Mouse (Mus musculus) gastrocnemius, adult 2 months (tissue): Measurements from ENCODE around the gene Ttll13. TPM values are rescaled to one million over a fixed set of nuclear protein-coding genes. Genes with fewer than 3 reads are reported as not detected.

Experiments used
- DNase-seq: peaks from one replicate; pipeline ENCODE4 v3.0.0; 2022
- H3K27ac ChIP-seq: fragments of 200-600 bp; 2 replicates; pipeline ENCODE4 v1.8.1; 2022; ENCODE audit warnings: mild to moderate bottlenecking
- H3K4me3 ChIP-seq: fragments of 200-600 bp; 2 replicates; pipeline ENCODE4 v1.8.1; 2022; ENCODE audit warnings: mild to moderate bottlenecking, moderate library complexity
- CTCF ChIP-seq: fragments of 200-600 bp; IDR thresholded peaks from 2 replicates; pipeline ENCODE4 v1.8.1; 2022; ENCODE audit warnings: antibody characterized with exemption, mild to moderate bottlenecking, moderate library complexity
- intact Hi-C: fragments of 180-260 bp; cut with DNase I; formaldehyde crosslinking; loops from one replicate; pipeline ENCODE4 v1.15.1; 2025
- total RNA-seq, 2 experiments: library from RNA; stranded (reverse); gene quantifications; 2 replicates each; pipeline ENCODE4 v1.2.3; 2021

Gene Ttll13
- total RNA-seq, 2 experiments from 2014 or later, result 0.15 TPM; not detected in 1

DNA sequence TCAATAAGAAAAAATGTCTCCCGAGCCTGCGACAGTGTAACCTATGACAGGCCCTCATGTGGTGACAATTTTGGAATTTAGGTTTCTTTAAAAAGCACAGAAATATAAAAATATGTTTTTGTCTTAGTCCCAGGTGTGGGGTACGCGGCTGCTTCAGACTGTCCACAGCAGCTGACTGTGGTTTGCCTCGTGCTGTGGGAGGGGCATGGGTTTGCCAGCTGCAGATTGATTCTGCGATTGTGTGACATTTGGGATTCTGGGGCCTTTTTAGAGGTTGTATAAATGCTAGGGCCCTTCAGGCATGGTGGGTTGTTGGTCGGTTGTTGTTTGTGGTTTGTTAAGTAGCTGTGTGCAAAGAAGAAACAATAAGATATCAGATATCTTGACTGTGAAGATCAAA lies 41.2 kb upstream of the Ttll13 start:
- intact Hi-C loops, result no loop called here
- no peak for TF ChIP-seq CTCF
- no peak overlapping the region for H3K27ac ChIP-seq
- DNase-seq, result no peak
- no peak overlapping the region for H3K4me3 ChIP-seq

DNA sequence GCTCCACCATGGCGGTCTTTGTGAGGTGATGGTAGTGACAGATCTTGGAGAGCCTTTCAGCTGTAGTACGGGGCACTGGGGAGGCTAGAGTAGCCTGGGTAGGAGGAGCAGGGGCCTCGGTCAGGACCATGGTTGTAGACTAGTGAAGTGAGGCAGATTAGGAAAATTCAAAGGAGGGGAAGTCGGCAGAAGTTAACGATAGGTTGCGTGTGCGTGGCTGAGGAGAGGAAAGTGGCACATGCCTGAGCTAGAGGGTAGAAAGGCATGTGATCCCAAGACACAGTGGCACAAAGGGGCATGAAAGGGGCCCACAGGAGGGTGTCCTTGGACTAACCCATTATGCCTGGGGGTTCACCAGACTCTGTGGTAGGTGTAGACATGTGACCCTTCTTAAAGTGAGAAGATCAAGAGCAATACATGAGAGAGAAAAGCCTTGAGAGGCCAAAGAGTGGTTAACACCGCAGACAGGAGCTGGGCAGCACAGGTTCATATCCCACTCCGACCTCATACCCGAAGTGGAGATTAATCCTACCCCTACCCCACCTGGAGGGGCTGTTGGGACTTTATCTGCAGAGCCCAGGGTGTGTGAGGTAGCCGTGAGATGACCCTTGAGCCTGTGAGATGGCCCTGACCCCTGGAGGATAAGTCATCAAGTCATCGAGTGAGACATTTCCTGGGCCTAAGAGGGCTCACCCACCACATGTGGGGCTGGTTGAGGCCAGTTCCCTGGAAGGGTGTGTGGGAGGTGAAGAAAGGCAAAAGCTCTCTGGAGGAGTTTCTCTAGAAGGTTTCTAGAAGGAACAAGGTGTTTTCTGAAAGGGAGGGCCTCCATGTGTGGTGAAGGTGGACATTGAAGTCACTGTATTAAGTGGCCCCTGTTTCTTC lies 40.2 kb upstream of the Ttll13 start:
- no peak overlapping the region for H3K27ac ChIP-seq
- no peak for TF ChIP-seq CTCF
- intact Hi-C loops, result no loop called here
- DNase-seq, result no peak
- H3K4me3 ChIP-seq, result no peak overlapping the region

DNA sequence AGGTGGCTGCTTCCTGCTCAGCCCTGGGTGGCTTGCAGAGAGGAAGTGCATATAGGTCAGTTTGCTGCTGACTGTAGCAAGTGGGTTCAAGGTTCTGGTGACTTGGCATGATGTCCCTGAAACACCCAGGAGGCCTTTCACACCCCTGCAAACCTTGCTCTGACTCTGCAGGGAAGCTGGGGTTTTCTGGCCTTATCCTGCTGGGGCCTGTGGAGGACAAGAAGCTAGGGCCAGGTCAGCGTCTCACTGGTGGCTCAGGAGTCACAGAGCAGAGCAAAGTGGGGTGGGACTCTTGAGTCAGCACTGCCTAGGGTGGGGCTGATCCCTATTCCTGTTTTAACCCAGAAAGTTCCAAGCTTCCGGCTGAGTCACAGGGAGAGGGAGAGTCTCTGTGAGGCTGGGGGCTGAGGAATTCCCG lies 38.9 kb upstream of the Ttll13 start:
- no peak for TF ChIP-seq CTCF
- intact Hi-C loops, result no loop called here
- Histone ChIP-seq H3K4me3 (no peak overlapping the region), H3K27ac (no peak overlapping the region)
- DNase-seq, result no peak

DNA sequence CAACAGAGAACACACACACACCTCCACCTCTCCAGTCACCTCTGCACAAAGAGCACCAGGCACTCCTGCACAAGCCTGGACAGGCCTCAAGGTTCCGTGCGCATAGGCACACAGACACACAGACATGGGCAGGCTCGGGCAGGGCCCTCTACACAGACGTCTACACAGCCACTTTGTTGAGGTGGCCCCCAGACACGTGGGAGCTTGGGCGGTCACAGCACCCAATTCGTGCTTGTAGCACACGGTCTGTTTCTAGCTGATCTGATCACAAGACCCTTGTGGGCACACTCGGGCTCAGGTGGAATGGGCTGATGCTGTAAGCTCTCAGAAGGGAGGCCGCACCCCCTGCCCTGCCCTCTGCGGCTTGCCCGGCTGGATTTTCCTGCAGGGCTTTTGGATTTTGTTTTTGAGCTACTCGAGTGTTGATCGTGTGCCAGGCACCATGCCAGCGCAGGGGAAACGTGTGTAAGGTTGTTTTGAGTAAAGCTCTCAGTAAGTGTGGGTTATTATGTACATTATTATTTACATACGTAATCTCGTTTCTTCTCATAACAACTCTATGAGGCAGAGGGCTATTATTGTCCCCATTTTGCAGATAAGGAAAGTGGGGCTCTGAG lies 38.0 kb upstream of the Ttll13 start:
- DNase-seq, result no peak
- no peak overlapping the region for H3K4me3 ChIP-seq
- no peak overlapping the region for H3K27ac ChIP-seq
- intact Hi-C loops, result no loop called here
- TF ChIP-seq CTCF, result no peak

DNA sequence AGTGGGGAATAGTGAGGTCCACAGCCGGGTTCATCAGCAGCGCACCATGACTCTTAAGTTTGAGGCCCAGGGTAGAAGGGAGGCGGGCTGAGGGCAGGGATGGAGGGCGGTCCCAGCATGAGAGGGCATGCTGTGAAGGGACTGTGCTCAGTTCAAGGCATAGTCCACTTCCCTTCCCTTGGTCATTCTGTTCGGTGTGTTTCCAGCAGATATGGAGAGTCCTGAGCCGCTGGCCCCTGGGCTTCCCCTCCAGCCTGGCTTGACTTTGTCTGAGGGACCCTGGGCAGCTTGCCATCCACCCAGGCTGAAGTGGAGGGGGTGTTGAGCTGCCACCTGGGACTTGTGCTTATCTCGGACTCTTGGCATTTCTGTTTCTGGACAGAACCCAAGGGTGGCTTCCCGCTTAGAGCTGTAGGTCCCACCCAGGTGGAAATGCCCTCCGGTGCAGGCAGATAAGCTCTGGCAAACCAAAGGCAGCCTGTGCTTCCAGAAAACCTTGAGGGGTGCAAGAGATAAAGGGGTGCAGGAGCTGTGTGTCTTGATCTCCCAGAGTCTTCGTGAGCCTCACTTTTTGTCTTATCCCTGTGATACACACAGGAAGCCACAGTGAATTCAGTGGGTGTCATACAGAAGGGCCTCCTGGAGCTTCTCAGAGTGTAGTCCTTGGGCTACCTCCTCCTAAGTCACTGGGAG lies 37.3 kb upstream of the Ttll13 start:
- DNase-seq, result no peak
- intact Hi-C loops, result no loop called here

DNA sequence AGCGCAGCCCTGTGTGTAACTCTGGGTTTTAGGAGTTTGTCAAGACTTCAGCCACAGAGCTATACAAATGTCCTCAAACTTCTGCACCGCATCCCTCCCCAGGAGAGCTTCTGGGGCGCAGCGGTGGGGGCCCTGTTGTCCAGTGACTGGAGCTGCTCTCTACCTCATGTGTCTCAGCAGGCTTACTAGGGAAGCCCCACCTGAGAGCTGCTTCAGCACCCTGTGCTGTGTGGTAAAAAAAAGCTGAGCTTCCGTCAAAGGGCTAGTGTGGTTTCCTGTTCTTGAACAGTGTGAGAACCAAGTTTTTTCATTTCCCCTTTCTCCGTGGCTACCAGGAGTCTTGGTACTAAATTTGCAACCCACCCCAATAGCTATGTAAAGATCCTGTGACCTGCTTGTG lies 36.5 kb upstream of the Ttll13 start:
- Histone ChIP-seq H3K27ac (0 out of 2 replicates have a peak overlapping the region, but pooled peaks have one; percentile 10), H3K4me3 (no peak overlapping the region)
- intact Hi-C loops, result no loop called here
- no peak for DNase-seq
- TF ChIP-seq CTCF, result no peak

More for the DNA sequence above, 37.3 kb upstream of the Ttll13 start:
- TF ChIP-seq CTCF, result no peak
- Histone ChIP-seq H3K4me3 (no peak overlapping the region), H3K27ac (peak overlapping the region; percentile 10; the same call in 1 of the 2 replicates)

DNA sequence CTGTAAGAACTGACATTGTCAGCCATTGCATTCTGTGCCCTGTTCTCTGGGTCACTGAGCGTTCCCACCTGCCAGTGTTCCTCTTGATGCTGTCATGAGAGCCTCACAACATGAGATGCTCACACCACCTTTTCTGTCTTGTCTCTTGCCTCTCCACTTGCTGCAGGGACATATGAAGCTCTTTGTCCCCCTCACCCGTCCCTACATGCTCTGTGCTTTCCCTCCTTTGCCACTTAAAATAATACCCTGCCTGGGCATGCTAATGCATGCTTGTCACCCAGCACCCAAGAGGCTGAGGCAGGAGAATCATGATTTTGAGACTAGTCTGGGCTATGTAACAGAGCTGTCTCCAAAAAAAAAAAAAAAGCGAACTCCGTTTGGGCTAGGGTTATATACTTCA lies 35.2 kb upstream of the Ttll13 start:
- no peak overlapping the region for H3K27ac ChIP-seq
- no peak for DNase-seq
- intact Hi-C loops, result no loop called here
- no peak for TF ChIP-seq CTCF
- no peak overlapping the region for H3K4me3 ChIP-seq

DNA sequence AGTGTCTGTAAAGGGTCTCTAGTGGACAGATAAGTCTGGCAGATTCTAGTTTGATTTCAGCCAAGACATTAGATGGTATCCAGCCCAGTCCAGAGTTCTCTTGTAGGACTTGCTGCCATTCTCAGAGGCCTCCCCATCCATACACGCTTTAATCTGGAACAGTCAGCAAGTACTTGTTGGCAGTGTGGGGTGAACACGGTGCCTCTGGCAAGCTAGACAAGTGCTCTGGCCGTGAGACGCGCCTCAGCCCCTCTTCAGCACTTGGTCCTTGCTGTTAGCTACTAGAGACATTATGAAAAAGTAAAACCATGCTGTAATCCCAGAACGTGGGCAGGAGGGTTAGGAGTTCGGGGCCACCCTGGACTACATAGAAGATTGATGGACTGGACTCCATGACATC lies 32.6 kb upstream of the Ttll13 start:
- TF ChIP-seq CTCF, result no peak
- peak; percentile 3 for DNase-seq
- no peak overlapping the region for H3K4me3 ChIP-seq
- intact Hi-C loops, result loop anchor here (2.0 kb wide), 1 partner anchor 73 kb away; no protein-coding TSS in a partner anchor
- H3K27ac ChIP-seq, result no peak overlapping the region

DNA sequence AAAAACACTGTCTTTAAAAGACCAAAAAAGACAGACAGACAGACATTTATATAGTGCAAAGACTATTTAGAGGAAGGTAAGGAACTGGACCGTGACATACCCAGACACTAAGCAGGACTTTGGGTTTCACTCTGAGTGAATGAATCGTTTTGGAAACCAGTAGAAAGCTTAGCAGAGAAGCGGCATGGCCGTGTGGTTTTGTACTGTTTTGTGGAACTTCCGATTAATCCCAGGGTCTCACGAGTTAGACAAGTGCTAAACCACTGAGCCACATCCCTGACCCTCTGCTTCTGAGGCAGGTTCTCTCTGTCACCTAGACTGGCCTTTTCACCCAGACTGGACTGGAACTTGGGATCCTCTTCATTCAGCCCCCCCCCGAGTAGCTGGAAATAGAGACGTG lies 31.7 kb upstream of the Ttll13 start:
- DNase-seq, result no peak
- TF ChIP-seq CTCF, result no peak
- Histone ChIP-seq H3K27ac (no peak overlapping the region), H3K4me3 (no peak overlapping the region)
- intact Hi-C loops, result loop anchor here (2.0 kb wide), 1 partner anchor 74 kb away; no protein-coding TSS in a partner anchor

DNA sequence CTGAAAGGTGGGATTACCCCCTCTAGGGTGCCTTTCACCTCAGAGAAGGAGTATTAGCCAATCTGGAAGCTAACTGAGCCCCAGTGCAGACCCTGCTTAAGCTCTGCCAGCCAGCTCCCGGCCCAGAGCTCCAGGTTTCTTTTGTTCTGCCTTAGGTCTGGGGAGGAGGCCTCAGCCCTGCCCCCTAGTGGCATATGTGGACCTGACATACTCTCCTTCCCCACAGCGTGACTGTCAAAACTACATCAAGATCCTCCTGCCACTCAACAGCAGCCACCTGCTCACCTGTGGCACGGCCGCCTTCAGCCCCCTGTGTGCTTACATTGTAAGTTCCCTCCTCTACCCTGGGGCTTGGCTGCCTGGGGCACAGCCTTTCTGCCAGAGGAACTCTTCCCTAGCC lies 30.8 kb upstream of the Ttll13 start:
- Histone ChIP-seq H3K27ac (no peak overlapping the region), H3K4me3 (no peak overlapping the region)
- intact Hi-C loops, result loop anchor here (1.0 to 2.0 kb wide), 2 partner anchors 58 to 75 kb away; no protein-coding TSS in a partner anchor
- DNase-seq, result peak; percentile 80
- TF ChIP-seq CTCF, result peak; percentile 92

DNA sequence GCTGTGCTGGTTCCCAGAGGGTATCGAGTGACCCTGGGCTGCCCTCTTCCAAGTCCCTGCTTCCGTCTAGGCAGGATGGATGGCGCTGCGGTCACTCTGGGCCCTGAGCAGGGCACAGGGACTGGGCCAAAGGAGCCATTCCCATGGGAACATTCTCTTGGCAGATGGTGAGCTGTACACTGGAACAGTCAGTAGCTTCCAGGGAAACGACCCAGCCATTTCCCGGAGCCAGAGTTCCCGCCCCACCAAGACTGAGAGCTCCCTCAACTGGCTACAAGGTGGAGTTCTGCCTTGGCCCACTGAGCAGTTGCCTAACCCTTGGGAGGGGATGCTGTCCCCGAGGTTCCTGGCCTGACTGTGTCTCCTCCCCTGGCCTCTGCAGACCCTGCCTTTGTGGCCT lies 29.6 kb upstream of the Ttll13 start:
- peak; percentile 87 for DNase-seq
- intact Hi-C loops, result no loop called here
- no peak overlapping the region for H3K4me3 ChIP-seq
- H3K27ac ChIP-seq, result peak overlapping the region; percentile 38
- TF ChIP-seq CTCF, result peak; percentile 56

DNA sequence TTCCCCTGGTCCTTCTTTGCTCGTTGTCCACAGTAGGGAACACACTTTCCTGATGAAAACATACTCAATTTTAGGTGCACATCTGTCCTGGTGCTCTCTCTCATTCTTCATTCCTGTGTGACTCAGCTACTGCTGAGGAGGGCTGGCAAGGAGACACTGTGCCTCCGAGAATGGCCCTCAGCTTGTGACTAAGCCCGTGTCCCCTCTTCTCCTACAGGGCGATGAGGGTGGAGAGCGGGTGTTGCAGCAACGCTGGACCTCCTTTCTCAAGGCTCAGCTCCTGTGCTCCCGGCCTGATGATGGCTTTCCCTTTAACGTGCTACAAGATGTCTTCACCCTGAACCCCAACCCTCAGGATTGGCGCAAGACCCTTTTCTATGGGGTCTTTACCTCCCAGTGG lies 27.5 kb upstream of the Ttll13 start:
- H3K27ac ChIP-seq, result no peak overlapping the region
- TF ChIP-seq CTCF, result no peak
- intact Hi-C loops, result no loop called here
- no peak overlapping the region for H3K4me3 ChIP-seq
- no peak for DNase-seq

DNA sequence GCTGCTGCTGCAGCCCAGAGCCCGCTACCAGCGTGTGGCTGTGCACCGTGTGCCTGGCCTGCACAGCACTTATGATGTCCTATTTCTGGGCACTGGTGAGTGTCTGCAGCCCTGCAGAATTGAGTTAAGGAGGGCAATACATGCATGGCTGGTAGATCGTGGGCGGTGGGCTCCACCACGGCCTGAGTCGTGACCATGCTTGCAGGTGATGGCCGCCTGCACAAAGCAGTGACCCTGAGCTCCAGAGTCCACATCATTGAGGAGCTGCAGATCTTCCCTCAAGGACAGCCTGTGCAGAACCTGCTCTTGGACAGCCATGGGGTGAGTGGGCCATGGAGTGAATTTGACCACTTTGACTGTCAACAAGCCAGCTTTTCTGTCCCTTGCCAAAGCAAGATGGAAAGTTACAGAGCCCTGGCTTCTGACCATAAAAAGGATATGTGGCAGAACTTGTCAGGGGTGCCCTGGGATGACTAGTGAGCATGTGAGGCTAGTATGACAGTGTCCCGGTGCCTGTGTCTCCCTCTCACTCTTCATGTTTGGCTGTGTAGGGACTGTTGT lies 25.9 kb upstream of the Ttll13 start:
- Histone ChIP-seq H3K4me3 (no peak overlapping the region), H3K27ac (no peak overlapping the region)
- DNase-seq, result no peak
- intact Hi-C loops, result no loop called here
- TF ChIP-seq CTCF, result no peak
